Mouse (Mus musculus) erythroblast, embryonic 14.5 days (primary cell): ENCODE measurements at regions not wholly inside any gene's neighbourhood (a gene's known extent, or its start where the extent isn't known, plus 50 kb on each side); places are given as distances from the start of the nearest gene placed in this dataset.

Experiments used
- H3K27me3 ChIP-seq: 2 replicates; pipeline ENCODE4 v1.6.1; 2012; ENCODE audit warnings: inconsistent platforms; ENCODE audit not compliant: control insufficient read depth
- H3K36me3 ChIP-seq: 2 replicates; pipeline ENCODE4 v1.6.1; 2012; ENCODE audit warnings: mild to moderate bottlenecking, inconsistent platforms; ENCODE audit not compliant: control insufficient read depth
- H3K4me1 ChIP-seq: 2 replicates; pipeline ENCODE4 v1.6.1; 2012; ENCODE audit warnings: inconsistent platforms; ENCODE audit not compliant: control insufficient read depth
- H3K4me3 ChIP-seq: replicated peaks from 2 replicates; pipeline ENCODE3; 2012; ENCODE audit warnings: moderate library complexity, mild to moderate bottlenecking, inconsistent platforms
- H3K9me3 ChIP-seq: 2 replicates; pipeline ENCODE4 v1.6.1; 2012; ENCODE audit warnings: low read length, inconsistent platforms, mixed read lengths; ENCODE audit not compliant: control insufficient read depth
- GATA1 ChIP-seq: IDR thresholded peaks from 2 replicates; pipeline ENCODE4 v1.6.1; 2012; ENCODE audit warnings: low read length, inconsistent platforms, mixed read lengths
- TAL1 ChIP-seq: IDR thresholded peaks from 3 replicates; pipeline ENCODE4 v1.6.1; 2012; ENCODE audit warnings: low read length, inconsistent platforms, mixed read lengths

DNA sequence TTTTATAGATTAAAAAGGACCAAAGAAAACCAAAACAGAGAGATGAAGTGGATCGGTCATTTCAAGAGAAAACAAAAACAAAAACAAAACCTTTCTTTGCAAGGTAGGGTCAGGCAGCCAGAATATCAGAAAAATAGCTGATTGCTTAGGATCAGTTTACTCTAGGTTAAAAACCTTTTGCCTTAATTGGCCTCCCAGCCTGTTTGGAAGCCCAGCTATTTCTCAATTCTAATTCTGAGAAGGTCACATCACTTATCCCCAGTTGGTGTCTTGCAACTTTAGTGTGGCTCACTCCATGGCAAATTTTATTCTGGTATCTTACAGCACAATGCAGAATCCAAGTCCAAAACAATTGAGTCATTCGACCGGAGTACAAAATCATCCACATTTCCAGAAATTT is 70.0 kb downstream of the 1190002N15Rik start:
- H3K4me3 ChIP-seq = no peak overlapping the region

DNA sequence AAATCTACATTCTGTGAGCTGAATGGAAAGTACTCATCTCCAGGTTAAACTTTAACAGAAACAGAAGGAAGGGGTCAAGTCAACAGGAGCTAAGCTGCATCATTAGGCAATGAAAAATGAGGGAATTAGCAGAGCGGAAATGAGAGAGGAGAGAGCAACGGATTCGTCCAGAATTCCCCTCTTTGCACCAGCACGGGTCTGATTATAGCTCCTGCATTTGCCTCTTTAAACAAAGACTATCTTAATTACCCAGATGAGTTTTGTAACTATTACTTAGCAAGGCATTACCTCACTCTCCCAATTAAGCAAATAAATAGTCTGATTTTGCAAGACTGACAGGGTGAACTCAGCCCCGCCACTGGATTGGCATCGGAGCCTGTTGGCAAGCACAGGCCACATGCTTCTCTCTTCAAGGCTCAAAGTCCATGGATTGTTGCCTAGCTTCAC is 81.8 kb downstream of the 1190002N15Rik start:
- TF ChIP-seq GATA1 = no peak
- no peaks in the 10 kb centered on the region for H3K27me3 ChIP-seq
- no peak overlapping the region for H3K4me3 ChIP-seq

More for the DNA sequence above, 70.0 kb downstream of the 1190002N15Rik start:
- no peaks in the 10 kb centered on the region for H3K36me3 ChIP-seq
- TF ChIP-seq GATA1 = no peak
- no peak for TF ChIP-seq TAL1
- H3K9me3 ChIP-seq = no peaks in the 10 kb centered on the region
- H3K27me3 ChIP-seq = no peaks in the 10 kb centered on the region
- H3K4me1 ChIP-seq = no peaks in the 10 kb centered on the region

GRCm38 (mm10) chr9:94455466-94455865 is 82.4 kb downstream of the 1190002N15Rik start:
- no peaks in the 10 kb centered on the region for H3K9me3 ChIP-seq
- no peaks in the 10 kb centered on the region for H3K36me3 ChIP-seq
- TF ChIP-seq GATA1 (no peak), TAL1 (no peak)
- no peak overlapping the region for H3K4me3 ChIP-seq
- no peaks in the 10 kb centered on the region for H3K4me1 ChIP-seq
- H3K27me3 ChIP-seq = no peaks in the 10 kb centered on the region

More for the DNA sequence above, 81.8 kb downstream of the 1190002N15Rik start:
- Histone ChIP-seq H3K4me1 (no peaks in the 10 kb centered on the region), H3K9me3 (no peaks in the 10 kb centered on the region), H3K36me3 (no peaks in the 10 kb centered on the region)

DNA sequence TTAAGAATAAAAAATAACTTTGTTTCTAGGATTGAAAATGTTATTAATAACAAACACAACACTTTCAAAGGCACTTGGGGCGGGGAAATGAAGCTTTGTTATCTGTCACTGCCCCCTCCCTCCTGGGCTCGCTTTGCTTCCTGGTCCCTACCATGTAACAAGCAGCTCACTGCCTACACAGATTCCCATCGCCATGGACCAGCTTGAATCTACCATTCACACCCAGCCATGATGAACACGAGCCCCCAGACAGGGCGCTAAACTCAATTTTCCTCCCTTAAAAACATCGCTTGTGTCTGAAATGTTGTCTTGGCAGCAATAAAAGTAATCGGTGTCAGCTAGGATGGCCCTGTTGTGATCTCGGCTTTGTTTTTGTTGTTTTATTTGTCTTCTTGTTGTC is 88.0 kb downstream of the 1190002N15Rik start:
- TF ChIP-seq GATA1 (no peak), TAL1 (no peak)
- no peaks in the 10 kb centered on the region for H3K4me1 ChIP-seq
- no peak overlapping the region for H3K4me3 ChIP-seq
- no peaks in the 10 kb centered on the region for H3K9me3 ChIP-seq
- H3K27me3 ChIP-seq = no peaks in the 10 kb centered on the region
- H3K36me3 ChIP-seq = no peaks in the 10 kb centered on the region

GRCm38 (mm10) chr9:94446182-94446763 is 91.6 kb downstream of the 1190002N15Rik start:
- Histone ChIP-seq H3K9me3 (no peaks in the 10 kb centered on the region), H3K4me3 (no peak overlapping the region), H3K36me3 (no peaks in the 10 kb centered on the region), H3K4me1 (no peaks in the 10 kb centered on the region), H3K27me3 (no peaks in the 10 kb centered on the region)
- TF ChIP-seq GATA1 (no peak), TAL1 (no peak)

GRCm38 (mm10) chr9:94444140-94444789 is 93.6 kb downstream of the 1190002N15Rik start:
- Histone ChIP-seq H3K27me3 (no peaks in the 10 kb centered on the region), H3K4me1 (no peaks in the 10 kb centered on the region), H3K4me3 (no peak overlapping the region), H3K36me3 (no peaks in the 10 kb centered on the region), H3K9me3 (no peaks in the 10 kb centered on the region)
- TF ChIP-seq GATA1 = no peak
- no peak for TF ChIP-seq TAL1

- H3K9me3 ChIP-seq = no peaks in the 10 kb centered on the region
- H3K4me1 ChIP-seq = no peaks in the 10 kb centered on the region
- H3K36me3 ChIP-seq = no peaks in the 10 kb centered on the region
- H3K27me3 ChIP-seq = no peaks in the 10 kb centered on the region
- no peak overlapping the region for H3K4me3 ChIP-seq
- TF ChIP-seq GATA1 (no peak), TAL1 (no peak)
Observed at GRCm38 (mm10) chr9:94441393-94441792, 96.5 kb downstream of the 1190002N15Rik start.

GRCm38 (mm10) chr9:94433468-94433867 is 104.4 kb downstream of the 1190002N15Rik start:
- H3K4me3 ChIP-seq = no peak overlapping the region
- H3K9me3 ChIP-seq = no peaks in the 10 kb centered on the region
- peaks cover 22% of the 10 kb centered on the region for H3K4me1 ChIP-seq
- no peaks in the 10 kb centered on the region for H3K27me3 ChIP-seq
- no peak for TF ChIP-seq TAL1
- no peak for TF ChIP-seq GATA1
- no peaks in the 10 kb centered on the region for H3K36me3 ChIP-seq

- TF ChIP-seq GATA1 (no peak), TAL1 (no peak)
- peaks cover 22% of the 10 kb centered on the region for H3K4me1 ChIP-seq
- H3K4me3 ChIP-seq = no peak overlapping the region
- no peaks in the 10 kb centered on the region for H3K36me3 ChIP-seq
- H3K27me3 ChIP-seq = no peaks in the 10 kb centered on the region
- no peaks in the 10 kb centered on the region for H3K9me3 ChIP-seq
Observed at GRCm38 (mm10) chr9:94432144-94432747, 105.6 kb downstream of the 1190002N15Rik start.
